Mouse (Mus musculus): ENCODE measurements around the gene Gltpd2.

GRCm38 (mm10) chr11:70524782-70525181, 5.8 kb downstream of the Gltpd2 start:
- TF ChIP-seq CTCF (IDR thresholded peaks at IDR 0.05; ENCODE audit: borderline replicate concordance, insufficient read depth, low read depth, low read length) (no peak), POLR2A (IDR thresholded peaks at IDR 0.05; ENCODE audit: borderline replicate concordance, insufficient read depth, low read length) (no peak)

Measured in cerebellum, adult 2 months (tissue).